In the genomic region with DNA sequence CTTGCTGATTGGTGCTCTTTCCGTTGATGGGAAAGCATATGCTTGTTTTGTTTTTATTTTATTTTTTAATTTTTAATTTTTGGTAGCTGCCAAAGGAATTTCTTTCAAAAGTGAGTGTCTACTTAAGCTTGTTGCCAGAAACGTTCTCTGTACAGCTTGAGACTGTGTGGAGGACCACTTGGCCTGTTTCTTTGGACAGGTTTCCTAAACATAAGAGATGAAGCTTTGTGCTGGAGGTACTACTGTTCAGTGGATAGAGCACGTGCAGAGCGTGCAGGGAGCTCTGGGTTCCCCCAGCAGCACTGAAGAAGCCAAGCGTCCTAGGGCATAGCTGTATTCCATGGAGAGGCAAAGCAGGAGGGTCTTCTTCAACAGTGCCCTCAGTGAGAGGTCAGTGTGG, we compare ENCODE assay signal across 26 mouse cellular contexts.
"Had no signal": no experiment of that assay in that cellular context is flagged by ENCODE, and none has a peak within 500 bp of the region (broad histone marks: within the 10 kb centered on the region; RNA-seq: fewer than 3 reads in every experiment).

No protein-coding gene starts in this region.

- DNase-seq: left cerebral cortex, postnatal 4 days; liver; liver, embryonic 13.5 days; liver, postnatal 0 days; lung, embryonic 14.5 days had no signal

- H3K36me3 ChIP-seq: limb, embryonic 10.5 days; limb, embryonic 12.5 days; limb, embryonic 13.5 days; limb, embryonic 15.5 days; liver, embryonic 12.5 days; liver, embryonic 13.5 days; liver, embryonic 15.5 days; midbrain, embryonic 12.5 days; midbrain, embryonic 13.5 days; midbrain, embryonic 15.5 days; neural tube, embryonic 12.5 days; neural tube, embryonic 13.5 days had no signal

- ATAC-seq: liver, embryonic 12.5 days; liver, postnatal 0 days; midbrain, embryonic 13.5 days; midbrain, embryonic 15.5 days; midbrain, embryonic 16.5 days had no signal

- H3K4me3 ChIP-seq: left cerebral cortex, adult 2 months; limb, embryonic 10.5 days; limb, embryonic 12.5 days; limb, embryonic 13.5 days; limb, embryonic 15.5 days; liver, embryonic 12.5 days; liver, embryonic 13.5 days; liver, embryonic 15.5 days; lung, embryonic 15.5 days; megakaryocyte, embryonic 14.5 days; midbrain, embryonic 10.5 days; midbrain, embryonic 12.5 days; midbrain, embryonic 13.5 days; midbrain, embryonic 15.5 days; myocyte; neural tube, embryonic 12.5 days; neural tube, embryonic 13.5 days had no signal

- H3K27me3 ChIP-seq: limb, embryonic 12.5 days; limb, embryonic 13.5 days; limb, embryonic 15.5 days; liver, embryonic 12.5 days; liver, embryonic 13.5 days; liver, embryonic 15.5 days; lung, embryonic 15.5 days; megakaryocyte, embryonic 14.5 days; midbrain, embryonic 12.5 days; midbrain, embryonic 13.5 days; midbrain, embryonic 15.5 days; neural tube, embryonic 12.5 days; neural tube, embryonic 13.5 days had no signal

- H3K9me3 ChIP-seq: limb, embryonic 10.5 days; limb, embryonic 12.5 days; limb, embryonic 13.5 days; limb, embryonic 15.5 days; liver, embryonic 12.5 days; liver, embryonic 13.5 days; liver, embryonic 15.5 days; lung, embryonic 15.5 days; midbrain, embryonic 10.5 days; midbrain, embryonic 12.5 days; midbrain, embryonic 13.5 days; midbrain, embryonic 15.5 days; neural tube, embryonic 12.5 days; neural tube, embryonic 13.5 days had no signal

- H3K4me2 ChIP-seq: limb, embryonic 12.5 days; limb, embryonic 13.5 days; limb, embryonic 15.5 days; liver, embryonic 11.5 days; liver, embryonic 12.5 days; liver, embryonic 13.5 days; liver, embryonic 15.5 days; lung, embryonic 14.5 days; lung, embryonic 15.5 days; midbrain, embryonic 11.5 days; midbrain, embryonic 12.5 days; midbrain, embryonic 13.5 days; midbrain, embryonic 15.5 days; neural tube, embryonic 12.5 days; neural tube, embryonic 13.5 days had no signal

- H3K4me1 ChIP-seq: limb, embryonic 10.5 days; limb, embryonic 12.5 days; limb, embryonic 13.5 days; limb, embryonic 15.5 days; liver, embryonic 12.5 days; liver, embryonic 13.5 days; liver, embryonic 15.5 days; lung, embryonic 15.5 days; midbrain, embryonic 10.5 days; midbrain, embryonic 13.5 days; midbrain, embryonic 15.5 days; neural tube, embryonic 12.5 days; neural tube, embryonic 13.5 days had no signal

- H3K9ac ChIP-seq: limb, embryonic 12.5 days; limb, embryonic 13.5 days; limb, embryonic 15.5 days; liver, embryonic 12.5 days; liver, embryonic 13.5 days; liver, embryonic 14.5 days; liver, embryonic 15.5 days; liver, postnatal 0 days; lung, embryonic 14.5 days; lung, embryonic 15.5 days; midbrain, embryonic 12.5 days; midbrain, embryonic 13.5 days; midbrain, embryonic 15.5 days; neural tube, embryonic 12.5 days; neural tube, embryonic 13.5 days had no signal

- H3K27ac ChIP-seq: left cerebral cortex, adult 2 months; limb, embryonic 10.5 days; limb, embryonic 12.5 days; limb, embryonic 13.5 days; limb, embryonic 15.5 days; liver, embryonic 12.5 days; liver, embryonic 13.5 days; liver, embryonic 14.5 days; liver, embryonic 15.5 days; lung, embryonic 15.5 days; macrophage; midbrain, embryonic 10.5 days; midbrain, embryonic 12.5 days; midbrain, embryonic 13.5 days; midbrain, embryonic 15.5 days; neural tube, embryonic 12.5 days; neural tube, embryonic 13.5 days had no signal
